Mouse (Mus musculus) lung, embryonic 15.5 days (tissue): Measurements from ENCODE around the gene Clta. TPM values are rescaled to one million over a fixed set of nuclear protein-coding genes. Genes with fewer than 3 reads are reported as not detected.

Experiments
- ATAC-seq: fragments of 200-750 bp; cut with Nextera tagmentation; 2 replicates; pipeline ENCODE4 v1.8.0; 2017; ENCODE audit warnings: moderate number of reproducible peaks, borderline replicate concordance; ENCODE audit not compliant: low FRiP score, low TSS enrichment; ENCODE audit errors: extremely low read depth
- H3K27ac ChIP-seq: fragments of 300-500 bp; sonication (generic); 2 replicates; pipeline ENCODE4 v1.5.1; 2015; ENCODE audit warnings: moderate library complexity, mild to moderate bottlenecking, inconsistent platforms
- H3K27me3 ChIP-seq: fragments of 300-500 bp; sonication (generic); 2 replicates; pipeline ENCODE4 v1.6.1; 2015; ENCODE audit warnings: inconsistent platforms
- H3K36me3 ChIP-seq: fragments of 300-500 bp; sonication (generic); 2 replicates; pipeline ENCODE4 v1.6.1; 2015; ENCODE audit warnings: inconsistent platforms
- H3K4me1 ChIP-seq: fragments of 300-500 bp; sonication (generic); 2 replicates; pipeline ENCODE4 v1.6.1; 2015; ENCODE audit warnings: inconsistent platforms
- H3K4me2 ChIP-seq: fragments of 300-500 bp; sonication (generic); 2 replicates; pipeline ENCODE4 v1.6.1; 2015; ENCODE audit warnings: inconsistent platforms, mild to moderate bottlenecking, moderate library complexity
- H3K4me3 ChIP-seq: fragments of 300-500 bp; sonication (generic); 2 replicates; pipeline ENCODE4 v1.5.1; 2015; ENCODE audit warnings: mild to moderate bottlenecking, inconsistent platforms
- H3K9ac ChIP-seq: fragments of 300-500 bp; sonication (generic); 2 replicates; pipeline ENCODE4 v1.6.1; 2015; ENCODE audit warnings: inconsistent platforms
- H3K9me3 ChIP-seq: fragments of 300-500 bp; sonication (generic); 2 replicates; pipeline ENCODE4 v1.6.1; 2016; ENCODE audit warnings: inconsistent platforms
- WGBS: fragments of 180-500 bp; shearing (Covaris S2); methylation state at CpG from one replicate; pipeline ENCODE4 v1.1.7; 2015; 5-methylcytosine and 5-hydroxymethylcytosine counted together
- polyA plus RNA-seq: library from polyadenylated mRNA; unstranded; fragments of >200 nt; fragmentation: Nextera tagmentation; extraction: Ambion mirVana; gene quantifications from 2 replicates; pipeline ENCODE4 v1.2.1, GENCODE M21; 2015

Clta gene
- polyA plus RNA-seq, 1 experiment from 2014 or later: 223 TPM

- Histone ChIP-seq H3K36me3 (no peaks in the 10 kb centered on the region), H3K9me3 (no peaks in the 10 kb centered on the region), H3K4me1 (peaks cover 20% of the 10 kb centered on the region), H3K4me2 (peak overlapping the region; percentile 88), H3K27me3 (no peaks in the 10 kb centered on the region), H3K4me3 (peak overlapping the region; percentile 94), H3K9ac (peak overlapping the region; percentile 95), H3K27ac (peak overlapping the region; percentile 73)
- under 1% methylated on average over 77 of the region's 77 CpGs for WGBS
- peak; percentile 99 for ATAC-seq
Measured at GRCm38 (mm10) chr4:44012376-44013367, 8.4 kb downstream of the Clta start.

GRCm38 (mm10) chr4:44013391-44014070 is 9.3 kb downstream of the Clta start:
- Histone ChIP-seq H3K27me3 (no peaks in the 10 kb centered on the region), H3K9me3 (no peaks in the 10 kb centered on the region), H3K4me3 (peak overlapping the region; percentile 94), H3K27ac (no peak overlapping the region), H3K4me1 (peaks cover 20% of the 10 kb centered on the region), H3K36me3 (peaks cover 3% of the 10 kb centered on the region; the same call in 1 of the 2 replicates), H3K9ac (peak overlapping the region; percentile 95), H3K4me2 (peak overlapping the region; percentile 88)
- ATAC-seq: no peak
- 21% methylated on average over 11 of the region's 11 CpGs for whole genome bisulfite sequencing

DNA sequence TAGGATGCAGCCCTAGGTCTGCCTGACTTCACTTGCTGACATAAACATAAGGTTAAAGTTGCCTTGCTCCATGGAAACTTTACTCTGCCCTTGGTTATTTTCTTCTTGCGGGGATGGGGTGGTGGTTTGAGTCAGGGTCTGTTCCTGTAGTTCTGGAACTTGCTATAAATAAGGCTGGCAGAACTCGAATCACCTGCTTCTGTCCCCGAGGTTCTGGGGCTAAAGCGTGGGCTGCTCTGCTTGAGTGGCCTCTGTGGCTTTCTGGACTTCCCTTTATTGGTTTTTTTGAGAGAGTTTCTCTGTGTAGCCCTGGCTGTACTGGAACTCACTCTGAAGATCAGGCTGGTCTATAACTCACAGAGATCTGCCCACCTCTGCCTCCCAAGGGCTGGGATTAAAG is 11.8 kb downstream of the Clta start:
- Histone ChIP-seq H3K27ac (no peak overlapping the region), H3K4me1 (peaks cover 20% of the 10 kb centered on the region), H3K9ac (no peak overlapping the region), H3K4me3 (no peak overlapping the region), H3K4me2 (no peak overlapping the region), H3K36me3 (peaks cover 29% of the 10 kb centered on the region), H3K27me3 (no peaks in the 10 kb centered on the region), H3K9me3 (no peaks in the 10 kb centered on the region)
- no peak for ATAC-seq
- 92% methylated on average over 4 of the region's 4 CpGs for WGBS

DNA sequence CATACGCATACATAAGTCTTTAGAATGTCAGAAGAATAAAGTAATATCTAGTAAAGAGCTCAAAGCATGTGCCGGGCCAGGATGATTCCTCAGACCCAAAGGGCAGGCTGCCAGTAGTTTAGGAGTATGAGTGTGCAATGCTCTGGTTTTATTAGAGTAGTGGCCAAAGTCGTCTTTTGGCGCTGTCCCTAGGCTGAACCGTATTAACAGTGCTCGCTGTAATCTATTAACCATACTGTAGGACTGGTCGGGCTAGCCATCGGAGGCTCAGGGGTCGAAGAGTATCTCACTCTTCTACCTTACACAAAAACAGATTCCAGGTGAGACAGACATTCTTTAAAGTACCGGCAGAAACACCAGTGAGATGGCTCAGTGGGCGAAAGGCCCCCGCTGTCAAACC is 12.5 kb downstream of the Clta start:
- no peak overlapping the region for H3K4me2 ChIP-seq
- no peaks in the 10 kb centered on the region for H3K9me3 ChIP-seq
- H3K4me1 ChIP-seq: peaks cover 19% of the 10 kb centered on the region
- H3K27ac ChIP-seq: no peak overlapping the region
- H3K9ac ChIP-seq: no peak overlapping the region
- no peak overlapping the region for H3K4me3 ChIP-seq
- ATAC-seq: no peak
- WGBS: 88% methylated on average over 12 of the region's 12 CpGs
- H3K36me3 ChIP-seq: peaks cover 34% of the 10 kb centered on the region
- no peaks in the 10 kb centered on the region for H3K27me3 ChIP-seq

- H3K27ac ChIP-seq: no peak overlapping the region
- ATAC-seq: no peak
- no peak overlapping the region for H3K9ac ChIP-seq
- H3K36me3 ChIP-seq: peaks cover 88% of the 10 kb centered on the region
- no peaks in the 10 kb centered on the region for H3K9me3 ChIP-seq
- H3K27me3 ChIP-seq: no peaks in the 10 kb centered on the region
- no peak overlapping the region for H3K4me3 ChIP-seq
- H3K4me2 ChIP-seq: no peak overlapping the region
- 74% methylated on average over 4 of the region's 4 CpGs for WGBS
- H3K4me1 ChIP-seq: no peaks in the 10 kb centered on the region
Measured at GRCm38 (mm10) chr4:44022323-44022722, 18.1 kb downstream of the Clta start.

DNA sequence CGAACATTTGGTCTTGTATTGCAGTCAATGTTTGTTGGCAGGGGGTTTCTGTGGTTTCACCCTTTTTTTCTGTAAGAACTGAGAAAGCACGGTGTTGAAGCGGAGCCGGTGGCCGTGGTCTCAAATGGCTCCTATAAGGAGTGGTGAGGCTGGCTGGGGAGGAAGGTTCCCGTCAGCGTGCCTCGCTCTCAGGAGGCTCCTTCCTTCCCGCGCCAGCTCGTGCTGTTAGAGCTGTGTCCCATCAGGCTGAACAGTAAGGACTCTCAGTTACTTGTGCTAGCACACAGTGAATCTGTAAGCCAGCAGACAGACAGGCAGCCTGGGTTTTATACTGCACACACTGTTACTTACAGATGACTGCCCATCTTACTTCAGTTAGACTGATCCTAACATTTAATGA is 18.5 kb downstream of the Clta start:
- no peak for ATAC-seq
- Histone ChIP-seq H3K9ac (no peak overlapping the region), H3K36me3 (peaks cover 92% of the 10 kb centered on the region), H3K4me3 (no peak overlapping the region), H3K4me1 (no peaks in the 10 kb centered on the region), H3K27ac (no peak overlapping the region), H3K4me2 (no peak overlapping the region), H3K9me3 (no peaks in the 10 kb centered on the region), H3K27me3 (no peaks in the 10 kb centered on the region)
- WGBS: 92% methylated on average over 11 of the region's 11 CpGs

- no peak for ATAC-seq
- Histone ChIP-seq H3K27me3 (no peaks in the 10 kb centered on the region), H3K27ac (no peak overlapping the region), H3K36me3 (peaks cover 91% of the 10 kb centered on the region), H3K9me3 (no peaks in the 10 kb centered on the region), H3K9ac (no peak overlapping the region), H3K4me3 (no peak overlapping the region), H3K4me2 (no peak overlapping the region), H3K4me1 (no peaks in the 10 kb centered on the region)
- 92% methylated on average over 9 of the region's 9 CpGs for WGBS
Measured at GRCm38 (mm10) chr4:44023681-44024080, 19.4 kb downstream of the Clta start.

DNA sequence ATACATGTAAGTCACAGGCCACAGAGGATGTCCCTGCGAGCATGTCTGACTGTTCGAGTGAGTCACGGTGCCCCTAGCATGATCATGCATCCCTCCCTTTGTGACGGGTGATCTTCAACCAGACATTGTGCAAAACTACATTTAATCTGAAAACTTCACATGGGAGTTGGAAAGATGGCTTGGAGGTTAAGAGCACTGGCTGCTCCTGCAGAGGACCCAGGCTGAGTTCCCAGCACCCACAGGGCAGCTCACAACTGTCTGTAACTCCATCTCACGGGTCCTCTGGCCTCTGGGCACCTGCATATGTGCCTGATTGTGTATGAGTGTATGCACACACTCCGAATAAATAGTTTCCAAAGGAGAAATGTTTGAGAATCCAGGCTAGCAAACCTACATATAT is 20.0 kb downstream of the Clta start:
- Histone ChIP-seq H3K4me2 (no peak overlapping the region), H3K9me3 (no peaks in the 10 kb centered on the region), H3K9ac (no peak overlapping the region), H3K27ac (no peak overlapping the region), H3K36me3 (peaks cover 85% of the 10 kb centered on the region), H3K4me3 (no peak overlapping the region), H3K27me3 (no peaks in the 10 kb centered on the region), H3K4me1 (no peaks in the 10 kb centered on the region)
- WGBS: 95% methylated on average over 6 of the region's 6 CpGs
- ATAC-seq: no peak

DNA sequence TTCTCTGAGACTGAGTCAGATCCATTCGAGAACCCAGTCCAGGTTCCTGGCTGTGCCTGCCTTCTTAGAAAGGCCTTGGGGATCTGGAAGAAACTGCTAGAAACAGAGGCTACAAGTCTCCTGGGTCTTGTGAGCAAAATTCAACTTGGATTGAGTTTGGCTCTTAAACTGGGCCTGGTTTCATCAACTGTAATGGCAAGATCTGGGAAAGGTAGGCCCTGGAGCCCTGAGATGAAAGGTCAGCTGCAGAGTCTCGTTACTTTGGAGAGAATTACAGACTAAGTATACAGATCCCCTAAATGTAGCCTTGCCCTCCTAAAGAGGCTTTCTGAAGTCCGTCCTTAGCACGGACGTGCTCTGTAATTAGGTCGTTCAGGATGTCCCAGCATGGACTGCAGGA is 21.3 kb downstream of the Clta start:
- Histone ChIP-seq H3K4me1 (no peaks in the 10 kb centered on the region), H3K36me3 (peaks cover 76% of the 10 kb centered on the region), H3K9me3 (no peaks in the 10 kb centered on the region), H3K4me3 (no peak overlapping the region), H3K9ac (no peak overlapping the region), H3K27ac (no peak overlapping the region), H3K27me3 (no peaks in the 10 kb centered on the region), H3K4me2 (no peak overlapping the region)
- ATAC-seq: no peak
- WGBS: 95% methylated on average over 6 of the region's 6 CpGs

- WGBS: 48% methylated on average over 16 of the region's 16 CpGs
- Histone ChIP-seq H3K4me3 (no peak overlapping the region), H3K9me3 (no peaks in the 10 kb centered on the region), H3K36me3 (peaks cover 72% of the 10 kb centered on the region), H3K27ac (no peak overlapping the region), H3K4me2 (no peak overlapping the region), H3K27me3 (no peaks in the 10 kb centered on the region), H3K9ac (no peak overlapping the region), H3K4me1 (no peaks in the 10 kb centered on the region)
- no peak for ATAC-seq
Measured at GRCm38 (mm10) chr4:44028303-44029135, 24.3 kb downstream of the Clta start.

- Histone ChIP-seq H3K27ac (no peak overlapping the region), H3K4me3 (no peak overlapping the region), H3K4me2 (no peak overlapping the region), H3K9me3 (no peaks in the 10 kb centered on the region), H3K27me3 (no peaks in the 10 kb centered on the region), H3K36me3 (peaks cover 63% of the 10 kb centered on the region), H3K4me1 (no peaks in the 10 kb centered on the region), H3K9ac (no peak overlapping the region)
- ATAC-seq: no peak
- 92% methylated on average over 15 of the region's 15 CpGs for WGBS
Measured at GRCm38 (mm10) chr4:44029661-44030066, 25.4 kb downstream of the Clta start.
